Mouse (Mus musculus): ENCODE results near the gene Chst3.
"Not testable (repeated sequence)": the region's sequence is repeated elsewhere in the genome, so short reads cannot be mapped to it uniquely, and the experiment has no call there.

Chst3 gene

DNA sequence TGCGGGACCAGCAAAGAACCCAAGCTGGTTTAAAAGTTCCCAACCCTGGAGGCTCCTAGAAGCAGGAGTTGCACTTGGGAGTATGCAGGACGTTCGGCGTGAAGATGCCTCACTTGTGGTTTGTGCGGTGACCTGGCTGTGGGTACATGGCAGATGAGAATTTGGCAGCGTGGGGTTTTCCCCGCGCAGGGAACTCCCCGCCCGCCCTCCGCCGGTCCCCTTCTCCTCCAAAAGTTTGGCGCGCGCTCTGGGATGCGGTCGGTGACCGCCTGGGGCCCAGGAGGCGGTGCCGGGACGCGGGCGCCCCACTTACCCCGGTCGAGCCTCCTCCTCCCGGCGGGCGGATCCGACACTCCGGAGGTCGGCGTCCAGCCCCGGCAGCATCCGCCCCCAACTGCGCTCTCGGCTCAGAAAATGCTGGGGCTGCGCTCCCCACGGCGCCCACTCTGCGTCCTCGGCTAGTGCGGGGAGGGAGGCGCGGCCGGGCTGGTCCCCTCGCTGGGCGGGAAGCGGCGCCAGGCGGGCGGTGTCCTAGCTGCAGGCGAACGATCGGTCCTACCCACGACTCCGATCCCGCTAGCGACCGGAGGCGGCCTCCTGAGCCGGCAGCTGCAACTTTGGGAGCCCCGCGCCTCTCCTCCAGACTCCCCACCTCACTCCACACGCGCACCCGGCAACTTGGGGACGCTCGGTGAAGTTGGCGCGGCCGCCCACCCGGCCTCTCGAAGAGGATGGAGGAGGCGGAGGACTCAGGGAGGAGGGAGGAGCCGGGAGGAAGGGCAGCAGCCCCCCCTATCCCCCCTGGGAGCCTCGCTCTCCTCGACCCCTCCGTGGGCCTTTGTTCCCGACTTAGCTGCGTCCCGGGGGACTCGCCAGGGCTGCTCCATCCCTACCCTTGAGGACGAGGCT is at the start of gene Chst3:
Gene Chst3 (minus strand): TSS at position 670 of the 909 bp plus-strand sequence.
- ATAC-seq (ENCODE audit: insufficient number of reproducible peaks, low FRiP score, low TSS enrichment) = no peak

GRCm38 (mm10) chr10:60268738-60269137 is 49.7 kb upstream of the Chst3 start:
- no peak for ATAC-seq (ENCODE audit: insufficient number of reproducible peaks, low FRiP score, low TSS enrichment)

GRCm38 (mm10) chr10:60266842-60267401 is 47.9 kb upstream of the Chst3 start:
- no peak for ATAC-seq (ENCODE audit: insufficient number of reproducible peaks, low FRiP score, low TSS enrichment)

- no peak for ATAC-seq (ENCODE audit: insufficient number of reproducible peaks, low FRiP score, low TSS enrichment)
Measured at GRCm38 (mm10) chr10:60265252-60265651, 46.2 kb upstream of the Chst3 start.

GRCm38 (mm10) chr10:60263351-60263750 is 44.3 kb upstream of the Chst3 start:
- ATAC-seq (ENCODE audit: insufficient number of reproducible peaks, low FRiP score, low TSS enrichment) = no peak

- no peak for ATAC-seq (ENCODE audit: insufficient number of reproducible peaks, low FRiP score, low TSS enrichment)
Measured at GRCm38 (mm10) chr10:60262386-60262785, 43.3 kb upstream of the Chst3 start.

GRCm38 (mm10) chr10:60261530-60261929 is 42.5 kb upstream of the Chst3 start:
- ATAC-seq (ENCODE audit: insufficient number of reproducible peaks, low FRiP score, low TSS enrichment) = no peak

GRCm38 (mm10) chr10:60260557-60261294 is 41.7 kb upstream of the Chst3 start:
- no peak for ATAC-seq (ENCODE audit: insufficient number of reproducible peaks, low FRiP score, low TSS enrichment)

- no peak for ATAC-seq (ENCODE audit: insufficient number of reproducible peaks, low FRiP score, low TSS enrichment)
Measured at GRCm38 (mm10) chr10:60257261-60257825, 38.3 kb upstream of the Chst3 start.

DNA sequence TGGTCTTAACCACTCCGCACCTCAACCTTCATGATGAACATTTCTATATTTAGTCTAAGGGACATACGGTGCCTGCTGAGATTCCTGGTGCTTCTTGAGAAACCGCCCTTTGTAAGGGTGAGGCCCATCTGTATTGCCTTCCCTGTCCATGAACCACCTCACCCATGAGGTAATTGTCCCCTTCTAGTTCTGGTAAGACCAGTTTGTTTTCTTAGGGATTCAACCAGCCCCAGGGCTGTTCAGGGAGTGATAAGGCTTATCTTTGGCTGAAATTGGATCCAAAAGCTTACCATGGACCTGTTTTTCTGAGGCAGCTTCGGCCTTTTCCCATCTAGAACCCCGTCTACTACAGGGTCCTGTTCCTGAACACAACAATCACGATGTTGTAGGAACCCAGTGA is 37.0 kb upstream of the Chst3 start:
- ATAC-seq (ENCODE audit: insufficient number of reproducible peaks, low FRiP score, low TSS enrichment) = no peak

GRCm38 (mm10) chr10:60252606-60253005 is 33.5 kb upstream of the Chst3 start:
- ATAC-seq (ENCODE audit: insufficient number of reproducible peaks, low FRiP score, low TSS enrichment) = no peak

DNA sequence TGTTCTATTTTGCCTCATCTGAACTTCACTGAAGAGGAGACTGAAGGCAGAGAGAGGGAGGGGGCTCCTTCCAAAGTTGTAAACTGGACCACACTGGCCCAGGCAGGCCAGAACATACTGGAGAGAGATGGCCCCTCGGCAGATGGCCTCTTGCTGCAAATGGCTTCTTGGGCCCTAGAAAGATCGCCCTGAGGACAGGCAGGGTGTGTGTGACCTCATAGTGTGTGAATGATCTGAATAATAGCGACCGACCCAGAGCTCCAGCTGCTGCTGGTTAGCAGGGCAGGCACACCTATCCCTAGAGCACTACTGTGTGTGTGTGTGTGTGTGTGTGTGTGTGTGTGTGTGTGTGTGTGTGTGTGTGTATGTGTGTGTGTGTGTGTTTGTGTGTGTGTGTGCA is 33.1 kb upstream of the Chst3 start:
- ATAC-seq (ENCODE audit: insufficient number of reproducible peaks, low FRiP score, low TSS enrichment) = no peak

DNA sequence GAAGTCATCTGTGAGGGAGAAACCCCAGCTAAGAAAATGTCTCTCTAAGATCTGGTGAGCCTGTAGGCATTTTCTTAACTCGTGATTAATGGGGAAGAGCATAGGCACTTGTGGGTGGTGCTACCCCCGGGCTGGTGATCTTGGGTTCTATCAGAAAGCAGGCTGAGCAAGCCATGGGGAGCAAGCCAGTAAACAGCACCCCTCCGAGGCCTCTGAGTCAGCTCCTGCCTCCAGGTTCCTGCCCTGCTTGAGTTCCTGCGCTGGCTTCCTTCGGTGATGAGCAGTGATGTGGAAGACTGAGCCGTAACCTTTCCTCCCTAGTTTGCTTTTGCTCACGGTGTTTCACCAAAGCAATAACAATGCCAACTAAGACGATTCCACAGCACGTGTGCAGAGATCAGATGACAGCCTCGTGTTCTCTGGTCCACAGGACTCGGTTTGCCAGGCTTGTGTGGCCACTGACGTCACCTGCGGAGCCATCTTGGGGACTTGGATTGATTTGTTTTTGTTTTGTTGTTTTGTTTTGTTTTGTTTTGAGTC is 31.4 kb upstream of the Chst3 start:
- no peak for ATAC-seq (ENCODE audit: insufficient number of reproducible peaks, low FRiP score, low TSS enrichment)

DNA sequence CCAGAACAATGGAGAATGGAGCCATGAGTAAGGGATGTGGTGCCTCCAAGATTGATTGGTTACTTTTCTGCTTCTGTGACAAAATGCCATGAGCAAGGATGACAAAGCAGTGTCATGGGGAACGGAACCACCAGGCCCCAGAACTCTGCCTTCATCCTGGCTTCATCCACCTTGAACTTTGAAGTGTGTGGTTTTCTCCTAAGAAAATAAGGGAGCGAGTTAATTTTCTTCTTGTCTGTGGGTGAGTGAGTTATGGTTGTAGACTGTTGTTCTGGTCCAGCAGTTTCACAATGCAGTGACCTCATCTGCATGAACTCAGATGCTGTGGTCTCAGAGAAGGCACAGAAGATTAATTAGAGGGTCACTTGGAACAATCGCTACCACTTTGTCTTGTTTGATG is 29.3 kb upstream of the Chst3 start:
- not testable (repeated sequence) for ATAC-seq (ENCODE audit: insufficient number of reproducible peaks, low FRiP score, low TSS enrichment)

- no peak for ATAC-seq (ENCODE audit: insufficient number of reproducible peaks, low FRiP score, low TSS enrichment)
Measured at GRCm38 (mm10) chr10:60246519-60246918, 27.5 kb upstream of the Chst3 start.

DNA sequence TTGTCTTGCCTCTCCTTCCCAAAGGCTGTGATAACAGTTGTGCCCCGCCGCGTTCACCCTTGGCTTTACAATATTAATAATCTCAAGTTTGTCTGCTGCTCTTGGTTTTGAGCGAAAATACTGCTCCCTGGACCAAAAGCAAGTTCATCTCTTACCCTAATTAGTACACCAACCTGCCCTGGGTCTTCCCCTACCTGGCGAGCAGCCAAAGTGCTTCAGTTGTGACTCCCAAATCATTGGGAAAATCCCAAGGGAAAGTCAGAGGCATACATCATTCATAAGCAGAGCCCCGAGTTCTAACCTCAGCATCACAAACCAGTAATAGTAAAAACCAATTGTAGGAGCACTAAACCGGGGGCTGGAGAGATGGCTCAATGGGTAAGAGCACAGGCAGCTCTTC is 26.6 kb upstream of the Chst3 start:
- ATAC-seq (ENCODE audit: insufficient number of reproducible peaks, low FRiP score, low TSS enrichment) = no peak

DNA sequence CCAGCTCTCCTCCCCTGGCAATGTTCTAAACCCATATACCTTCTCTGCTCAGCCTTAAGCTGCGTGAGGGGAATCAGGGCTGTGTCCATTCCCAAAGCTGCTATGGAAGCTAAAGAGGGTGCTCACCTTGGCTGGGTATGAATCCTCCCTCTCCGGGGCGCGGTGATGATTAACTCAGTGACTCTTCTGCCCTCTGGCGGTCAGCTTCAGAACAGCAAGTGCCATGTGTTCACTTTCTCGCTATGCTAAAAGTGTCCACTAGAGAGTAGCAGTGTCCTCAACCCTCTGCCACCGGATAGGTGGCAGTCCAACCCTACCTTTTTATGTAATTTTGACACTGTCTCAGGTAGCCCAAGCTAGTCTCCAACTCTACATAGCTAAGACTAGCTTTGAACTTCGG is 26.0 kb upstream of the Chst3 start:
- peak; percentile 93 for ATAC-seq (ENCODE audit: insufficient number of reproducible peaks, low FRiP score, low TSS enrichment)

DNA sequence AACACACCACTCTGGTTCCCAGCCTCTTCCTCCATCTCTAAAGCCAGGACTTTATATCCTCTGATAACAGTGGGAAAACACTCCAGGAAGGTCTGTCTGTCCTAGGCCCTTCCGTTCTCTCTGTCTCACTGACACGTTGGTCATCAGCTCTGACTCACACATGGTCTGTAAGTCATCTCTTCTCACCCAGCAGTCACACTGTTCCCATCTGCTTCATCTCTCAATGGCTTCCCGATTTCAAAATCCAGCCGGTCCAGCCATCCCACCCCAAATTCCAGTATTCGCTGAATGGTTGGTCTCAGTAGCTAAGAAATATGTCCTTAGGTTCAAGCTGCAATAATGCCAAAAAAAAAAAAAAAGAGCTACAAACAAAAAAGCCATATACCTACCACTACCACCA is 24.9 kb upstream of the Chst3 start:
- ATAC-seq (ENCODE audit: insufficient number of reproducible peaks, low FRiP score, low TSS enrichment) = no peak

- ATAC-seq (ENCODE audit: insufficient number of reproducible peaks, low FRiP score, low TSS enrichment) = no peak
Measured at GRCm38 (mm10) chr10:60240416-60240815, 21.4 kb upstream of the Chst3 start.

GRCm38 (mm10) chr10:60237475-60238154 is 18.6 kb upstream of the Chst3 start:
- ATAC-seq (ENCODE audit: insufficient number of reproducible peaks, low FRiP score, low TSS enrichment) = no peak
